Mouse (Mus musculus): ENCODE results near the gene Gm10392.
"Not testable (repeated sequence)": the region's sequence is repeated elsewhere in the genome, so short reads cannot be mapped to it uniquely, and the experiment has no call there.

Gm10392 gene

GRCm38 (mm10) chr11:77519043-77519442, at the start of gene Gm10392:
TSS of gene Gm10392 (minus strand) at chr11:77519198.
- no peak for DNase-seq (ENCODE audit: extremely low spot score, low read depth, low spot score)

- DNase-seq (ENCODE audit: extremely low spot score, low read depth, low spot score): no peak
These were observed 26.3 kb upstream of the Gm10392 start for GRCm38 (mm10) chr11:77545261-77545660.

GRCm38 (mm10) chr11:77532202-77532846, 13.3 kb upstream of the Gm10392 start:
- DNase-seq (ENCODE audit: extremely low spot score, low read depth, low spot score): no peak

GRCm38 (mm10) chr11:77530862-77531261, 11.9 kb upstream of the Gm10392 start:
- no peak for DNase-seq (ENCODE audit: extremely low spot score, low read depth, low spot score)

- DNase-seq (ENCODE audit: extremely low spot score, low read depth, low spot score): no peak
These were observed 10.6 kb upstream of the Gm10392 start for GRCm38 (mm10) chr11:77529644-77530043.

DNA sequence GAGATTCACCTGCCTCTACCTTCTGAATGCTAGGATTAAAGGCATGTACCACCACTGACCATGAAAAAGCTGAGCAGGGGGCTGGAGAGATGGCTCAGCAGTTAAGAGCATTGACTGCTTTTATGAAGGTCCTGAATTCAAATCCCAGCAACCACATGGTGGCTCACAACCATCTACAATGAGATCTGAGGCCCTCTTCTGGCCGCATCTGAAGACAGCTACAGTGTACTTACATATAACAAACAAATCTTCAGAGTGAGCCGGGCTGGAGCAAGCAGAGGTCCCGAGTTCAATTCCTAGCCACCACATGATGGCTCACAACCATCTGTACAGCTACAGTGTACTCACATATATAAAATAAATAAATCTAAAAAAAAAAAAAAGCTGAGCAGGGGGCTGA, 9.4 kb upstream of the Gm10392 start:
- not testable (repeated sequence) for DNase-seq (ENCODE audit: extremely low spot score, low read depth, low spot score)

DNA sequence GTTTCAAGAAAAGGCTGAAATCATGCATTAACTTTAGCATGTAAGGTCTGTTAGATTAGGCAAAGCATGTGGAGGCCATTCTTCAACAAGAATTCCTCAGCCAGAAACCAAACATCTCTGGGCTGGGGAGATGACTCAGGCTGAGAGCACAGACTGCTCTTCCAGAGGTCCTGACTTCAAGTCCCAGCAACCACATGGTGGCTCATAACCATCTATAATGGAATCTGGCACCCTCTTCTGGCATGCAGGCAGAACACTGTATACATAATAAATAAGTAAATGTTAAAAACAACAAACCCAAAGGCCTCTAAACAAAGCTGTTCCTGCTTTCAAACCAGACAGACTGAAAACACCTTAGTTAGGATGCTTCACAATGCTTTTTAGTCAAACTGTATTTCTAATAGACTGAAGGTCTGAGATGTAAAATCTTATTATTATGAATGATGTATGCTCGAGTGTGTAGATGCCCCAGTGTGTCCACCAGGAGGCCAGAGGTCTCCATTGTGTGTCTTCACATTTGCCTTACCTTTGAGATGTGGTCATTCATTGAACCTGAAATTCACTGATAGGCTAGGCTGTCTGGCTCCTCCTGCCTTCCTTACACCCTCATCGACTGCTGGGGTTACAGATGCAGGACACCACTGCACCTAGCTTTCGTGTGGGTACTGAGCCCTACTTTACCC, 6.9 kb upstream of the Gm10392 start:
- DNase-seq (ENCODE audit: extremely low spot score, low read depth, low spot score): no peak

DNA sequence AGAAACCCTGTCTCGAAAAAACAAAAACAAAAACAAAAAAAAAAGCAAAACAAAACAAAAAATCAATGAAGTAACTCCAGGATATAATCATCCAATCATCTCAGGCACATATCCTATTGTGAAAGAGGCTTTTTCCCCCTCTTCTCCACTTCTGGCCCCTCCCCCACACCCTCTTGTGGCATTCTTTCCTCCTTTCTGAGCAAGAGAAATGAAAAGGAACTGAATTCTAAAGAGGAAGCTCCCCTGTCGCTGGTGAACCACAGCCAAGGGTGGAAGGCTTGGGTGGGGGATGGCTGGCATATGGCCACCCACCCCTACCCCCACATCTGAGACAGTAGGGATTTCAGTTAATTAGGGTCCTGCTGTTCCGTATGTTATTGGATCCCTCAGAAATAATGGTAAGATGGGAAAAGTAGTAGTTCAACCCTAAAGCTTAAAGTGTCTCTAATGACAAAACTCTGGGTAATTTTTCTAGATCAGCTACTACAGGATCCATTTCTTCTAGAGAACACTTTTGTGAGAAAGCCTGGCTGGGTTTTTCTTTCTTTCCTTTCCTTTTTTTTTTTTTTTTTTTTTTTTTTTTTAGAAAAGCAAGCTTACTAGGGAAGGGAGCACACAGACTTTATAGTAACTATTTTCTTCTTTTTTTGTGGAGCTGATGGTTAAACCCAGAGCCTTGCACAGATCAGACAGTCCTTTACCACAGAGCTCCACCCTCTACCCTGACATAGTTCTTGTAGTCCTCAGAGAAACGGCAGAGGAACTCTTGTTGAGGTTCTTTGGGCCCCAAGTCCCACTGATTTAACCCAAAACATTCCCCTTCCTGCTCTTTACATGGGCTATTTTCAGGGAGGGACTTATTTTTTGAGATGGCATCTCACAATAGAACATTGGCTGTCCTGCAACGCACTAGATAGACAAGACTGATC, 1.9 kb upstream of the Gm10392 start:
- no peak for DNase-seq (ENCODE audit: extremely low spot score, low read depth, low spot score)

- no peak for DNase-seq (ENCODE audit: extremely low spot score, low read depth, low spot score)
These were observed 773 bp downstream of the Gm10392 start for GRCm38 (mm10) chr11:77518051-77518798.

DNA sequence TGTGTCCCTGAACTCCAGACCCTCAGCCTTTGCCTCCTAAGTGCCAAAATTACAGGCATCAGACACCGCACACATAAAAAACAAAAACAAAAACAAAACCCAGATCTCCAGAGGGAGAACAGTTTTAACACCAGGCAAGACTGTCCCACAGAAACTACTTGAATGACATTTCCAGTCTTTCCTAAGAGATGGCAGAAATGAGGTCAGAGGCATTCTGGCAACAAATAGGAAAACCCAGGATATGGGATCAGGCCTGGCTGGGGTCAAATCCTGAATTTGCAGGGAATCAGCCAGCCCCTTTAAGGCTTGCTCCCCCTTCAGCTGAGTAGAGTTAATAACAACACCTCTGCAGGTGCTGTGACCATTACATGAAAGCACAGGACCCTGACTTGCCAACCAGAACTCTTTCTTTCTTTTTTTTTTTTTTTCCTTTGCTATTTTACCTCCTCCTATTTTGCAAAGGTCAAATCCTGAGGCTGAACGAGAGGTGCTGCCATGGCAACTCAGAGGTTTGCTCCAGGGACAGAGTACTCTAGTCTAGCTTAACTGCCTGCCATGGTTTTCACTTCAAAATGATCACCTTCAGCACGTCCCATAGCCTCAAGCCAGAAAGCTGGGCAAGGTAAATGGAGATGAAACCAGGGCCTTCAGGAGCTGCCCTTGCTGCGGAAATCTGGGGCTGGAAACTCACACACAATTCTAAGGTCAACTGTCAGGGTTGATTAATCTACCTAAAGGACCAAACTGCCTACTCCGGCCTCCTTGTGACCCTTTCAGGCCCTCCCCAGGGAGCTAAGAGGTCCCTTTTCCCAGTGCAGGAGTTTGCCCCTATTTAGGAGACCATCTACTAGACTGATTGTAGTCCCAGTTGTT, 2.2 kb downstream of the Gm10392 start:
- DNase-seq (ENCODE audit: extremely low spot score, low read depth, low spot score): no peak

GRCm38 (mm10) chr11:77515637-77516552, 3.1 kb downstream of the Gm10392 start, which contains the start of gene Trp53i13:
TSS of gene Trp53i13 (minus strand) at chr11:77515980.
- no peak for DNase-seq (ENCODE audit: extremely low spot score, low read depth, low spot score)

- no peak for DNase-seq (ENCODE audit: extremely low spot score, low read depth, low spot score)
These were observed 4.0 kb downstream of the Gm10392 start, which contains the start of gene Abhd15 for GRCm38 (mm10) chr11:77514832-77515636. TSS of gene Abhd15 (plus strand) at chr11:77515121.

- DNase-seq (ENCODE audit: extremely low spot score, low read depth, low spot score): no peak
These were observed 4.6 kb downstream of the Gm10392 start for GRCm38 (mm10) chr11:77514281-77514831.

DNA sequence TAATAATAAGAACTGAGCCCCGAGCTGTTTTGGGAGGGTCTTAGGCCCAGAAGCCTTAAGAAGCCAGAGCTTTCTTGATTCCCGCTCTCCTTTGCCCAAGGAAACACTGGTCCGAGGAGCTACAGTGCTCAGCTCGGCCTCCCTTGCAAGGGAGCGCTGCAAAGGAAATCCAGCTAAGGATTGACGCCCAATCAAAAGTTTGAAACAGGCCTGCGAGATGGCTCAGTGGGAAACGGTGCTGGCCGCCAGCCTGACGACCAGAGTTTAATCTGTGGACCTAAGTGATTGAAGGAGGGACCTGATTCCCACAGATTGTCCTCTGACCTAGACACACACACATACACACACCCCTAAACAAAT, 5.2 kb downstream of the Gm10392 start:
- DNase-seq (ENCODE audit: extremely low spot score, low read depth, low spot score): no peak

- peak; percentile 58 for DNase-seq (ENCODE audit: extremely low spot score, low read depth, low spot score)
These were observed 5.8 kb downstream of the Gm10392 start for GRCm38 (mm10) chr11:77512891-77513810.

GRCm38 (mm10) chr11:77511336-77511735, 7.7 kb downstream of the Gm10392 start:
- no peak for DNase-seq (ENCODE audit: extremely low spot score, low read depth, low spot score)

Measured in hindlimb bud, embryonic 11.5 days (tissue).